Mouse (Mus musculus): Measurements from ENCODE around the gene Lrrc28.

GRCm38 (mm10) chr7:67525886-67526580 is 119.0 kb downstream of the Lrrc28 start:
- TF ChIP-seq CTCF (IDR thresholded peaks at IDR 0.05; ENCODE audit: borderline replicate concordance, extremely low read depth, insufficient read depth, insufficient read length) (no peak), POLR2A (IDR thresholded peaks at IDR 0.05; ENCODE audit: borderline replicate concordance, extremely low read depth, insufficient read depth, insufficient read length, poor library complexity, severe bottlenecking) (no peak)
